Mouse (Mus musculus): Measurements from ENCODE around the gene Nudt17. TPM values are rescaled to one million over a fixed set of nuclear protein-coding genes. Genes with fewer than 3 reads are reported as not detected.

Gene Nudt17
- total and polyA plus RNA-seq, 3 experiments = 0.21 to 1.9 (median 1.0) TPM

- TF ChIP-seq CHD2 (IDR thresholded peaks at IDR 0.05; ENCODE audit: low read length) (no peak), MAZ (IDR thresholded peaks at IDR 0.05; ENCODE audit: low read depth, low read length) (no peak), ELF1 (IDR thresholded peaks at IDR 0.05; ENCODE audit: low read depth, low read length) (no peak), E2F4 (IDR thresholded peaks at IDR 0.05; ENCODE audit: insufficient replicate concordance, low read depth, low read length) (no peak), CHD1 (IDR thresholded peaks at IDR 0.05; ENCODE audit: low read depth, low read length) (no peak), ETS1 (conservative IDR thresholded peaks at IDR 0.05; ENCODE audit: low read depth, low read length) (no peak)
- in situ Hi-C loops (cut with MboI; ENCODE audit: low pct_ligation_motif_present, low pct_unique_long_range_greater_than_20kb, low sequenced_read_pairs) = no loop called here
- dilution Hi-C loops (cut with MboI; ENCODE audit: extremely low pct_ligation_motif_present, extremely low pct_unique_long_range_greater_than_20kb, low sequenced_read_pairs) = no loop called here
- Histone ChIP-seq H3K4me1 (ENCODE audit: control insufficient read depth in 1 of 2, insufficient read depth in 2 of 2) (peaks cover 39 to 79% of the 10 kb centered on the region in 2 experiments), H3K27me3 (replicated peaks) (no peaks in the 10 kb centered on the region), H3K9me3 (replicated peaks; ENCODE audit: low read length) (no peaks in the 10 kb centered on the region), H3K36me3 (replicated peaks in 1 of 2; ENCODE audit: control insufficient read depth in 1 of 2, insufficient read depth in 1 of 2, low read length in 1 of 2) (peaks cover 0 to 3% of the 10 kb centered on the region in 2 experiments), H3K4me3 (replicated peaks in 1 of 3; ENCODE audit: low read depth in 2 of 3, low read length in 2 of 3, poor library complexity in 1 of 3) (no peak overlapping the region), H3K79me2 (replicated peaks; ENCODE audit: control insufficient read depth, extremely low read depth, insufficient read depth, poor library complexity, severe bottlenecking) (no peaks in the 10 kb centered on the region), H3K27ac (ENCODE audit: insufficient read depth, low read depth) (no peak overlapping the region), H3K9ac (ENCODE audit: insufficient read depth, low read depth) (no peak overlapping the region), H3K4me2 (ENCODE audit: insufficient read depth, low read depth, poor library complexity, severe bottlenecking) (no peak overlapping the region)
- no peak for DNase-seq (ENCODE audit: extremely low read depth)
Measured at GRCm38 (mm10) chr3:96678456-96678855, 29.9 kb downstream of the Nudt17 start.

GRCm38 (mm10) chr3:96675690-96676089 lies 32.7 kb downstream of the Nudt17 start:
- Histone ChIP-seq H3K27ac (ENCODE audit: insufficient read depth, low read depth) (peak overlapping the region; percentile 67), H3K9ac (ENCODE audit: insufficient read depth, low read depth) (0 out of 2 replicates have a peak overlapping the region, but pooled peaks have one; percentile 2), H3K4me2 (ENCODE audit: insufficient read depth, low read depth, poor library complexity, severe bottlenecking) (peak overlapping the region; percentile 45), H3K4me1 (ENCODE audit: control insufficient read depth in 1 of 2, insufficient read depth in 2 of 2) (peaks cover 40 to 61% of the 10 kb centered on the region in 2 experiments), H3K79me2 (replicated peaks; ENCODE audit: control insufficient read depth, extremely low read depth, insufficient read depth, poor library complexity, severe bottlenecking) (no peaks in the 10 kb centered on the region), H3K36me3 (replicated peaks in 1 of 2; ENCODE audit: control insufficient read depth in 1 of 2, insufficient read depth in 1 of 2, low read length in 1 of 2) (no peaks in the 10 kb centered on the region), H3K4me3 (replicated peaks in 1 of 3; ENCODE audit: low read depth in 2 of 3, low read length in 2 of 3, poor library complexity in 1 of 3) (no peak overlapping the region), H3K27me3 (replicated peaks) (peaks cover 10% of the 10 kb centered on the region), H3K9me3 (replicated peaks; ENCODE audit: low read length) (no peaks in the 10 kb centered on the region)
- TF ChIP-seq ELF1 (IDR thresholded peaks at IDR 0.05; ENCODE audit: low read depth, low read length) = no peak
- TF ChIP-seq KAT2A (IDR thresholded peaks at IDR 0.05; ENCODE audit: insufficient replicate concordance, low read length) = no peak
- TF ChIP-seq BHLHE40 (IDR thresholded peaks at IDR 0.05; ENCODE audit: low read depth, low read length) = no peak
- TF ChIP-seq CHD2 (IDR thresholded peaks at IDR 0.05; ENCODE audit: low read length) = no peak; the same call in 1 of the 2 replicates
- TF ChIP-seq MAZ (IDR thresholded peaks at IDR 0.05; ENCODE audit: low read depth, low read length) = 0 out of 2 replicates have a peak, but pooled peaks have one; percentile 23
- no peak for TF ChIP-seq USF2 (conservative IDR thresholded peaks at IDR 0.05; ENCODE audit: low read depth, low read length)
- TF ChIP-seq TCF12 (IDR thresholded peaks at IDR 0.05; ENCODE audit: low read depth, low read length) = peak; percentile 52; the same call in 1 of the 2 replicates
- no peak for TF ChIP-seq ZKSCAN1 (IDR thresholded peaks at IDR 0.05; ENCODE audit: borderline replicate concordance, low read depth, low read length)
- no peak for TF ChIP-seq POLR2A (IDR thresholded peaks at IDR 0.05; ENCODE audit: low read depth, low read length)
- TF ChIP-seq ETS1 (conservative IDR thresholded peaks at IDR 0.05; ENCODE audit: low read depth, low read length) = peak; percentile 24; the same call in 1 of the 2 replicates
- dilution Hi-C loops (cut with MboI; ENCODE audit: extremely low pct_ligation_motif_present, extremely low pct_unique_long_range_greater_than_20kb, low sequenced_read_pairs) (no loop called here), in situ Hi-C loops (cut with MboI; ENCODE audit: low pct_ligation_motif_present, low pct_unique_long_range_greater_than_20kb, low sequenced_read_pairs) (no loop called here)
- peak; percentile 44 for DNase-seq (ENCODE audit: extremely low read depth)

GRCm38 (mm10) chr3:96675171-96675570 lies 33.2 kb downstream of the Nudt17 start:
- Histone ChIP-seq H3K4me2 (ENCODE audit: insufficient read depth, low read depth, poor library complexity, severe bottlenecking) (peak overlapping the region; percentile 63), H3K36me3 (replicated peaks in 1 of 2; ENCODE audit: control insufficient read depth in 1 of 2, insufficient read depth in 1 of 2, low read length in 1 of 2) (no peaks in the 10 kb centered on the region), H3K4me3 (replicated peaks in 1 of 3; ENCODE audit: low read depth in 2 of 3, low read length in 2 of 3, poor library complexity in 1 of 3) (no peak overlapping the region), H3K27me3 (replicated peaks) (peaks cover 12% of the 10 kb centered on the region), H3K4me1 (ENCODE audit: control insufficient read depth in 1 of 2, insufficient read depth in 2 of 2) (peaks cover 35 to 61% of the 10 kb centered on the region in 2 experiments), H3K9me3 (replicated peaks; ENCODE audit: low read length) (no peaks in the 10 kb centered on the region), H3K9ac (ENCODE audit: insufficient read depth, low read depth) (0 out of 2 replicates have a peak overlapping the region, but pooled peaks have one; percentile 2), H3K79me2 (replicated peaks; ENCODE audit: control insufficient read depth, extremely low read depth, insufficient read depth, poor library complexity, severe bottlenecking) (no peaks in the 10 kb centered on the region), H3K27ac (ENCODE audit: insufficient read depth, low read depth) (peak overlapping the region; percentile 62; the same call in 1 of the 2 replicates)
- TF ChIP-seq MXI1 (IDR thresholded peaks at IDR 0.05; ENCODE audit: low read depth, low read length) (no peak), EP300 (IDR thresholded peaks at IDR 0.05; ENCODE audit: low read length) (no peak), NRF1 (IDR thresholded peaks at IDR 0.05; ENCODE audit: low read depth, low read length) (no peak), BHLHE40 (IDR thresholded peaks at IDR 0.05; ENCODE audit: low read depth, low read length) (no peak), TBP (conservative IDR thresholded peaks at IDR 0.05; ENCODE audit: low read depth, low read length) (0 out of 2 replicates have a peak, but pooled peaks have one; percentile 52), PAX5 (IDR thresholded peaks at IDR 0.05; ENCODE audit: low read length) (no peak), ELF1 (IDR thresholded peaks at IDR 0.05; ENCODE audit: low read depth, low read length) (peak; percentile 53), POLR2A (IDR thresholded peaks at IDR 0.05; ENCODE audit: low read depth, low read length) (no peak), KAT2A (IDR thresholded peaks at IDR 0.05; ENCODE audit: insufficient replicate concordance, low read length) (no peak), MYC (IDR thresholded peaks at IDR 0.05; ENCODE audit: low read depth, low read length) (no peak), ZC3H11A (IDR thresholded peaks at IDR 0.05; ENCODE audit: low read depth, low read length) (no peak), ETS1 (conservative IDR thresholded peaks at IDR 0.05; ENCODE audit: low read depth, low read length) (no peak)
- dilution Hi-C loops (cut with MboI; ENCODE audit: extremely low pct_ligation_motif_present, extremely low pct_unique_long_range_greater_than_20kb, low sequenced_read_pairs) = no loop called here
- in situ Hi-C loops (cut with MboI; ENCODE audit: low pct_ligation_motif_present, low pct_unique_long_range_greater_than_20kb, low sequenced_read_pairs) = no loop called here
- DNase-seq (ENCODE audit: extremely low read depth) = no peak

Measured in CH12.LX (cell line).